Mouse (Mus musculus) T-helper 1 cell (primary cell): ENCODE measurements around the gene Slc45a2.

ENCODE experiments used
- in situ Hi-C: fragments of 300-600 bp; cut with MboI, MseI; formaldehyde crosslinking; loops from one replicate; pipeline ENCODE4 v1.15.1; 2025; ENCODE audit warnings: high pct_unique_total_duplicates

Gene Slc45a2

GRCm38 (mm10) chr15:11064558-11065411, 64.3 kb downstream of the Slc45a2 start, which contains the start of gene Adamts12:
TSS of gene Adamts12 (plus strand) at chr15:11064790.
- in situ Hi-C loops: no loop called here

- in situ Hi-C loops: no loop called here
Observed at GRCm38 (mm10) chr15:11065528-11066171, 65.1 kb downstream of the Slc45a2 start.

- in situ Hi-C loops: no loop called here
Observed at GRCm38 (mm10) chr15:11066299-11066698, 65.8 kb downstream of the Slc45a2 start.

- in situ Hi-C loops: no loop called here
Observed at GRCm38 (mm10) chr15:11067891-11068290, 67.4 kb downstream of the Slc45a2 start.

GRCm38 (mm10) chr15:11075726-11076361, 75.3 kb downstream of the Slc45a2 start:
- in situ Hi-C loops: no loop called here
